Mouse (Mus musculus) adrenal gland, adult 2 months (tissue): ENCODE measurements at regions not wholly inside any gene's neighbourhood (a gene's known extent, or its start where the extent isn't known, plus 50 kb on each side); places are given as distances from the start of the nearest gene placed in this dataset.

Experiments used
- DNase-seq: peaks from one replicate; pipeline ENCODE4 v3.0.0; 2021

DNA sequence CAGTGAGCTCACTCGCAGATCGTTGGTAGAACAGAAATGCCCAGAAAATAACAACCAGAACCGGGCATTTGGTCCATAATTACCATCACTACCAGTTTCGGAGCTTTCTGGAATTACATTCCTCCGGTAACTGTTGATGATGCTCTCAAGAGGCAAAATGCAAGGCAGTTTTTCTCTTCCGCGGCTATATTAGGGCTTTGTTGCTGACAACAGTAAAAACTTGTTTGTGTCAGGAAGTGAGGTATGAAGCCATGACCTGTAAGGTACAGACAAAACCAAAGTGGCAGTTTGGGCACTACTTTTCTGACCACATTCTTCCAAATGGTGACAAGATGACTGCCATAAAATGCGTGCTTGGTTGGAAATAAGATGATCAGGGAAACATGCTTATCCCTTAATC lies 179.7 kb upstream of the Mkln1 start:
- DNase-seq: no peak

DNA sequence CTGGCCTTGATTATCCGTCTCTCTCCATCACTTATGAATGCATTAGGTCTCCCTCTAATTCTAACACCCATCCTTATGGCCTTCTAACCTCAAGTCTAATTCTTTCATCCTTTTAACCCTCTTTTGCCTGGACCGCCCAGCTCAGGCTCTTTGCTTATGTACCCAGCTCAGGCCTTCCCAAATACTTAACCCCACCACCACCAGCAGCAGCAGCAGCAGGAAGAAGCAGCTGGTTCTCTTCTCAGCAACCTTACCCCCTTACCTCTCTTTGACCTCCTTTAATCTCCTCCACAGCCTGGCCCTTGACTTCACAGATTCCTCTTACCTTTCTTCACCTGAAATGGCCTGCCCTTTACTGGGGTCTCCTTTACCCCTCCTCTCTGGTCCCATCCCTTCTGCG lies 178.8 kb upstream of the Mkln1 start:
- DNase-seq: no peak

DNA sequence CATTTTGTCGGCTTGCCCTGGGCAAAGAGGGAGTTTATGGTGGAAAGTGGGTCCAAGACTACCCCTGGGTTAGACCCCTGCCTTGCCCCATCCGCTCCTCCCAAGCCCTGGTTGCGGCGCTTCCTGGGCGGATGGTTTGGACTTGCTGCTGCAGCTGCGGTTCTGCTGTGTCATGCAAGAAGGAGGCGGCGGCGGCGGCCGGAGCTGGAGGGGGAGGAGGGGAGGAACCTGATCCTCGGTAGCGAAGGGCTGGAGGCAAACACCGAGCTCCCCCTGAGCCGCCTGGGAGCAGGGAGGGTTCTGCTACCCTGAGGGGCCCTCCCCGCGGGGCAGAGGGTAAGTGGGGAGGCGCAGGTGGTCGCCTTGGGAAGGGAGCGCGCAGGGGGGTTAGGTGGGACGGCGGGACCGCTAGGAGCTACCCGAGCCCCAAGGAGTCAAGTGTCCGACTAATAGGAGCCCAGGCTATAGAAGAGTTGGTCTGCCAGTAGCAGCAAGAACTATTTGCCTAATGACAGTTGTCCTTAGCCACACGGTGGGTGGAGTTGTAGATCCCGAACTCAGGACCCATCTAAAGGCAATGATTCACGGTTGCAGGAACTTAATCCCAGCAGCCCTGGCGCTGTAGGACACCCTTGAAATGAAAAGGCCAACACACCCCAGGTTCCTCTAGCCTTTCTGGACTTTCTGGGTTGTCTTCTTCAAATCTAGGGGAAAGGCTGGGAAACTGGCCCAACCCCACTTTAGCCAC lies 178.2 kb upstream of the Mkln1 start:
- DNase-seq: peak; percentile 91

DNA sequence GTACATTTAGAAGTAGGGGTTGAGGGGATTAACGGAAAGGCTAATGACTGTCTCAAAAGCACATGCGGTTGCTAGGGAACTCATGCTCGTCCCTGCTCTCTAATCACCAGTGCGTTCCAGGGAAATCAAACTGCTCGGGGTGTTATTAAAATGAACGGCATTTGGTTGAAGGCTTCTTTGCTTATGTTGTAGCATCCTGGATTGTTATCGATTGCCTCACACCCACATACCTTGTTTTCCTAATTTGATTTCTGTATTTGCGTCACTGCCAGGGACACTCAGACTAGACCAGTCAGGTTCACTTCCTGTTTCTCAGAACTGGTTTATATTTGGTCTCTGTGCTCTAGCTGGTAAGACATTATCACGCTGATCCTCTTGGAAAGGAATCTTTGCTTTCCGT lies 177.0 kb upstream of the Mkln1 start:
- DNase-seq: peak; percentile 57

DNA sequence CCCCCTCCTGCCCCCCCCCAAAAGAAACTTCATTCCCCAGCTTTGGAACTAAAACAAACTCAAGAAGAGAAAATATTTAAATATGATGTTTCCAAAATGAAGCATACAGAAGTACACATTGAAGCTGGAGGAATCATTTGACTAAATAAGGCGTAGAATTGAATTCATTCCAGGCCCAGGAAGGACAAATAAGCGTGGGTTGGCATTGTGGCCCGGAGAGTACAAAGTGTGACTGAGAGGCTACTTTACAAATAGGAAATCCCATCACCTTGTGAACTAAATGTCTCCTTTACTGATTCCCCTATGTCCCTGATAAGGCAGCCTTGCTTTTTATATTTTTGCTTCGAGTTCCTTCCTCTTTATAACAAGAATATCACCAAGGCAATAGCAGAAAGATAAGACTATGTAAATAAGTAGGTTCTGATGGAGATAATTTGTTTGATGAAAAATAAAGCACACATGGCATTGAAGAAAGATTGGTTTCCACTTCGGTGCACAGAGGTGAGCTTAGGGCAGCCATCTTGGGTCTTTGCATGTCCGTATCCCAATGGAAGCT lies 176.4 kb upstream of the Mkln1 start:
- peak; percentile 56 for DNase-seq

DNA sequence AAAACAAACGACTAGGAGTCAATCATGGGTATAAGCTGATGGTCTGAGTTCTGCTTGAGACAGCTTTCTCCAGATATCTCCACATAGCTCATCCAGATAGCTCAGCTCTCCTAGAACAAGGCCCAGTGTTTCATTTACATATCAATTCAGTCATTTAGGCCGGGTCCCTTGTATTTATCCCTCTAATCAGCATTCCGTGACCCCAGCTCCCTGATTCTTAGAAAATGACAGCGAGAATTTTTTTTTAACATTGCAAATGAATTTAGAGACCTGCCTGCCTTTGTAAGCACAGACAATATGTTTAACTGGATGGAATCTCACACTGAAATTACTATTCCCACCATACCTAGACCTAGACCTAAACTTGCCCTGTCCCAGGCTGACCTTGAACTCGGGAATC lies 171.1 kb upstream of the Mkln1 start:
- DNase-seq: no peak

DNA sequence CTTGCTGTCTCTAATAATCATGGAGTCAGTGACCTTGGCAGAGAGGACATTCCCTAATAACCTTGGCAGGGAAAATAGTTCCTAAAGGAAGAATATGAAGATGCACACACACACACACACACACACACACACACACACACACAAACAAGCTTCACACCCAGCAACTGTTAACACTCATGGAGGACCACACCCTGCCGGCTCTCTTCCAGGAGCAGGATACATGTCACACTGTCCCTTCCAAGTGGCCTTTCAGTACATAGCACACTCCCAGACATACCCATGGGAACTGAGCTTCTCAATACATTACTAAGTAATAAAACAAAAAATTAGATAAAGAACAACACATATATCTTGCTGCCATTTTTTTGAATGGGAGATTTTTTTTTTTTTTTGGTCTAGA lies 170.5 kb upstream of the Mkln1 start:
- no peak for DNase-seq

DNA sequence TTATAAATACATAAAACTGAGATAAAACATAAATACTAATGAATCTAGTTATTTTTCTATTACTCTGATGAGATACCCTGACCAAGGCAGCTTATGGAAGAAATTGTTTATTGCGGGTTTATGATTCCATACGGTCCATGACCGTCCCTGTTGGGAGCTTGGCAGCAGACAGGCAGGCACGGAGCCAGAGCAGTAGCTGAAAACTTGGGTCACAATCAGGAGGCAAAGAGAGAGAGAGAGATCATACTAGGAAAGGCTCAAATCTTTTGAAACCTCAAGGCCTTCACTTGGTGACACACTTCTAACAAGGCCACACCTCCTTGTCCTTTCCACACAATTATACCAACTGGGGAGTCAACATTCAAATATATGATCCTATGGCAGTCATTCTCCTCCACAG lies 166.7 kb upstream of the Mkln1 start:
- peak; percentile 72 for DNase-seq

DNA sequence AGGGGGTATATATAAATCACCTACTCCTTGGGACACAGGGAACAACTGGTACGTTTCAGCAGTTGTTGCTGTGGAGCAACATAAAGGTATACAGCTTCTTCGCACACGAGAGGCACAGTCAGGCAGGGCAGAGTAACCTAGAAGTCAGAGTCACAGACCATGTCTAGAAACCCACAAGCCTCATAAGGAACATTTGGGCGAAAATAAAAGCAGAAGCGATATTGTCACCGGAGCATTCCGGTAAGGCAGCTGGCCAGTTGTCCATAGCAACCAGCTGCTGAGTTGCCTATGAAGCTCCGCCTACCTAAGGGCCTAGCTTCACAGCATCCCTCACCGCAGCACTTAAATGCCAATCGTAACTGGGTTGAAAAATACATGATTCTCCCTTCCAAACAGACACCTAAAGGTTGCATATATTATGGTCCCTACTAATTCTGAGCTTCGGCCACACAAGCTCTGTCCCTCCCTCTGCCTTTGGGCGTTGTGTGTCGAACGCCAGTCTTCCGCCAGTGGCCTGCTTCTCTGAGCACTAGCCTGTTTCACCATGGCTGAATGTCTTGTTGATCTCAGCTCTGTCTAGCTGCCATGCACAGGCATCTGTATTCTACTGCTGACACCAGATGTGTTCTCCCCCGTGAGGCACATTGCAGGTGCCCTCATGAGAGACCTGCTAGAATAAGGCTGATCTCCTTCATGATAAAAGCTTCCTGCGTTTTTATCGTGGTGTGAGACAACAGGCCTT lies 165.1 kb upstream of the Mkln1 start:
- DNase-seq: peak; percentile 22

DNA sequence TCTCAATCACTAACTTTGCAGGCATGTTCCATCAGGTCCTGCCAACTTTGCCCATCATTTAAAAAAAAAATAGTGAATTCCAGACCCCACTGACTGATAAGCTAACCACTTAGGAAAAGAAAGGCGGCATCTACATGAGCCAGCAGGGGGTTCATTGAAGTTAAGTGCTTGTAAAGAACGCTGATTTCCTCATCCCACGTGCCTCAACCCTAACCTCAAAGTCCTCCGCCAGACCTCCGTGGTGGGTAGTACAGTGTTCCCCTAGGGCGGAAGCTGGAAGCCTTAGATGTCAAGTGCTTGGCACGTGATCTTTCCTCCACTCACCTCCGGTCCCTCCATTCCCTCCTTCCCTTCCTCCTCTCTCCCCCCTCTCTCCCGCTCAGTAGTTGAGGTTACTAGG lies 158.5 kb upstream of the Mkln1 start:
- no peak for DNase-seq

DNA sequence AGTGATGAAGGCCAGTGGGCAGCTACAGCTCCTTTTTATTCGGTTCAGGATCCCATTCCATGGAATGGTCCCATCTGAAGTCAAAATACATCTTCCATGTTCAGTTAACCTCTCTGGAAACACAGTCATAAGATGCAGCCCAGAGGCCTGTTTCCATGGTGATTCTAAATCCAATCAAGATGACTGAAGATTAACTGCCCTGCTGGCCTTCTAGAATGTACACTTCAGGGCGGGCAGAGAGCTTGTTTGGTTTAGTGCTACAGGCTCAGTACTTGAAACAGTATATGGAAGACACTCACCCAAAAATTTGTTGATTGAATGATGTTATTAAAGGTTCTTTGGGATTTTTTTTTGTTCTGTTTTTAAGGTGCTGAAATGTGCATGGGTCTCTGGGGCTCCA lies 148.0 kb upstream of the Mkln1 start:
- no peak for DNase-seq

DNA sequence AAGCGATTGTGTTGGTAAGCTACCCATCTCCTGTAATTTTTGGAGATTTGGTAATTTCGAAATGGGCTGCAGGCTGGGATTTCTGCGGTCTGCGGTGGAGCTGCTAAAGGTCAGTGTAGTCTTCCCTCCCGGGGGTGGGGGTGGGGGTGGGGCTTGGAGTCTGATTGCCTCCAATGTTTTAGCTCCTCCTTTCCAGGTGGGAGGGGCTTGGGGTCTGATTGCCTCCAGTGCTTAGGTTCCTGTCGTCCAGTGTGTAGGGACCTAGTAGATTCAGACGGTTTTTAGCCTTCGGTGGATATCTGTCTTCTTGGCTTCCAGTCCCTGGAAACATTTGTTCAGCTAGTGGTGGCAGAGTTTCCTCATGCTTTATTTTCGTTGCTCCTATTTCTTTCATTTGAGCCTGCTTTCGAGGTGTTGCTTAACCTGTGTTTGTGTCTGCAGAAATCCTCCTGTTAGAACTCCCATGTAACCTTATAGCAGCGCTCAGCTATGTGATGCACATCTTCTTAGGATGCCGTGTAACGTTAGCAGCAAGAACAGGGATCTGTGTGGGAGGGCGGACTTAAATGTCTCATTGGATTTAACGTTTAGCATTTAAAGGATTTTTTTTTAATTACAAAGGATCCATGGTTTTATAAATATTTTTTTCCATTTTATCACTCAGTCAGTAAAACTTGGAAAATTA lies 145.1 kb upstream of the Mkln1 start:
- DNase-seq: peak; percentile 75

DNA sequence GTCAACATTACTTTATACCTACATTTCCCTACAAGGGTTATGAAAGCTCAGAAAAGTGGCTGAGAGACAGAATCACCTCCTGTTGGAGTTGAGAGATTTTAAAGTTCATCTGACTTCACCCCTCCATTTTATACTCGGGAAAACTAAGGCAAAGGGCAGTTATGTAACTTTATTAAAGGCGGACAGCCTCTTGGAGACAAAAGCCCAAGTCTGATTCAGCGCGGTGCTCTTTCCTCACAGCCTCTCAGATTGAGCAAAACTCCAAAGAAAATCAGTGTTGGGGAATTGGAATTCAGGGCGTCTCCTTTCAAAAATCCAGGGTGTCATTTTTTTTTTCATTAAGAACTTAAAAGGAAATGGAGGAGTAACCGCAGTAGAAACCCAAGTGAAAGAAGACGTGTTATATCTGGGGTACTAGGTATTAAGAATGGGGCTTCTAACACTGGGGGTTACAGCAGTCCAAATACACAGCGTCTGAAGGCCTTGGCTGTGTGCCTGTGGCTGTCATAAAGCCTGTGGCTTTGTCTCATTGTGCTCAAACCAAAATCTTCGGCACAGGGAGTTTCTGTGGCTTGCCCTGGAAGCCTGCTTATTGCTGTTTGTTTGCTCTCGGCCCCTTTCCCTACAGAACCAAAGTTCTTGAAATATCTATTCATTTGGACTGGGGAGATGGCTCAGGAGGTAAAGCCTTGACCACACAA lies 137.7 kb upstream of the Mkln1 start:
- DNase-seq: peak; percentile 69

DNA sequence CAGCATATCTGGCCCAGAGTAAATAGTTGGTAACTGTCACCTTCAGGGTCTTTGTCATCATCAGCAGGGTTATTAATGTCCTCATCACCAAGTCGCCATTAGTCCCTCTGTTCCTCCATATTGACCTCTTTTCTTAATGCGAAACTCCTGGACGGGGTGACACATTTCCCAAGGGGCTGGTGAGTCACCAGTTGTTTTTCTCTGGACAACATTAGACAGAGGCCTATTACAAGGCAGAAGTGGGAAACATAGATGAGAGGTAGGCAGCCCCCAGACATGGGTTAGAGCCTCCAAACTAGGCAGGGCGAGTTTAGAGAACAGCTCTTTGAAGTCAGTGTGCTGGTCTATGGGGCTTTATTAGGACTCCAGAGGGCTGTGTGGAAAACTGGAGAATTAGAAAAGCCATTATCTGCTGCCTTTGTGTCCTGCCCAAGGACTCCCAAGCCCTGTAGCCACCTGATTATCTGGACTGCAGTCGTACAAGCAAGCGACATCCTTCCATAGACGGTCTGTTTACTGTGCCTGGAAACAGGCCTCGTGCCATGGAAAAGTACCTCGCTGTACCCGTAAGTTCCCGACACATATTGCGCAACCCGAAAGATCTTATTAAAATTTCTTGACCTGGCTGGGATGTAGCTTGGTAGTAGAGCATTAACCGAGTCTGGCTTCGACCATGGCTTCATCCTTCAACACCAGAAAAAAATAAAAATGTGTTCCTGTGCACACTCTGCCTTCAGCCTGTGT lies 136.6 kb upstream of the Mkln1 start:
- peak; percentile 69 for DNase-seq

DNA sequence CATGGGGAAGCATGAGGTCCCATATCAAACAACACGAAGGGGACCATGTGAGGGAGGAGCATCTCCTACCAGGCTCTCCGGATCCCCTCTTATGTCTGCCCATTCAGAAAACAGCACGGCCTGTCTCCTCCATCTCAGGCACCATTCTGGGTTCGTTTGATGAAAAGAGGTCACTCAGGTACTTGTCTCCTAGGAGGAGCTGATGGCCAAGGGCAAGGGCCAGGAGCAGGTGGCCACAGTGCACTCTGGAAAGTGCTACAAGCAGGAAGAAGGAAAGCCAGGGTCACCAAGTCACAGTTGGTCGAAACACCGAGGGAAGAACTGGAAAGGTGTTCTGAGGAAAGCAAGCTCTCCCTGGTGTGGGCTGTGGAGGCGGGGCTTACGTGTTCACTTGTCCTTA lies 135.9 kb upstream of the Mkln1 start:
- DNase-seq: no peak

DNA sequence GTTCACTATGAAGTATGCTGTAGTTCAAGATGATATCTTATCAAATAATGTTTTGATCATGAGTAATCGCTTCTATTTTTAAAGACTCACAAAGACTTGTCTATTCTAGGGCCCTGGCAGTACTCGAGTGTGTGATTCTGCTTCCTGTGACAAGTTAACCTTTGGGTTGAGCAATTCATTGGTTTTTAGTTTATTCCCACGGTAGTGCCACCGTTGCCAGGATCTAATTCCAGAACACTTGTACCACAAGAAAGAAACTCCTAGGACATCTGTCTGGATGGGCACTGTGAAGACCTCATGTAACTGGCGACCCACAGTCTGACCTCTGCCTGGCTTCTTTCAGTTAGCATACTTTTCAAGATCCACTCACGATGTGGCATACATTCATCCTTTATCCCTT lies 134.7 kb upstream of the Mkln1 start:
- no peak for DNase-seq

DNA sequence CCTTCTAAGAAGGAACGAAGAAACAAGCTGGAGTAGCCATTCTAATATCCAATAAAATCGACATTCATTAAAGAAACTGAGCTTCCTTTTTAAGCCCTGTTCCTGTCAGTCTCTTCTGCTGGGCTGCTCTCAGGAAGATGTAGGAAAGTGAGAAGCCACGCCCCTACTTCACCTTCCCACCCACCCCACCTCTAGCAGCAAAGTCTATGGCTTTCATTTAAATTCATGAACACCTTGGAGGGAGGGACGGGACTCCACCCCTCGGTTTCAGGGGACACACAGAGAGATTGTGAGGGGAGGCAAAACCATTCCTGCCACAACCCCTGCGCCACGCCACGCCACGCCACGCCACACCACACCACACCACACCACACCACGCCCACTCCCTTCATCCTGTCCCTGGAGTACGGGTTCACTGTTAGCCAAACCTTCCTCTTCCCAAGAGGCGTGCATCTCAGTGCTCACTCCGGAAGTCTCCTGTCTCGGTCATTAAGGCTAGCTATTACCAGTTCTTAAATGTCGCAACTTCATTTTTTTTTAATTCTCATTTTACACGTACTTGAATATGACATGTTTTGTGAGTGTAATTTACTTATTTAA lies 132.0 kb upstream of the Mkln1 start:
- no peak for DNase-seq

DNA sequence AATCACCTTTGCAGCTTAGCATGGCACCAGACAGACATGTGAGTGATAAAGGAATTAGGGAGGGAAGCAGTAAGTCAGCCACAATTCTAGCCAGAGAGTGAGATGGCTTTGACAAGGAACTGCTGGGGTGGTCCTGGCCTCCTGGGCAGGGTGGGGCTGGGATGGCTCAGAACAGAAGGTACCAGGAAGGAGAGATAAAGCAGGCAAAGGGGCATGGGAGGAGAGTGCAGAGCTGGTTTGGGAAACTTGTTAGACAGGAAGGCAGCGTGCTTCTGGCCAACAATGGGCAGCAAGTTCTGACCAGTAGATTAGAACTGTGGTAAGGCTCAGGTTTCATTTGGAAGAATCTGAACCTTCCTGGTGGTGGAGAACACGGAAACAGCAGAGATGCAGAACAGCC lies 130.5 kb upstream of the Mkln1 start:
- no peak for DNase-seq

DNA sequence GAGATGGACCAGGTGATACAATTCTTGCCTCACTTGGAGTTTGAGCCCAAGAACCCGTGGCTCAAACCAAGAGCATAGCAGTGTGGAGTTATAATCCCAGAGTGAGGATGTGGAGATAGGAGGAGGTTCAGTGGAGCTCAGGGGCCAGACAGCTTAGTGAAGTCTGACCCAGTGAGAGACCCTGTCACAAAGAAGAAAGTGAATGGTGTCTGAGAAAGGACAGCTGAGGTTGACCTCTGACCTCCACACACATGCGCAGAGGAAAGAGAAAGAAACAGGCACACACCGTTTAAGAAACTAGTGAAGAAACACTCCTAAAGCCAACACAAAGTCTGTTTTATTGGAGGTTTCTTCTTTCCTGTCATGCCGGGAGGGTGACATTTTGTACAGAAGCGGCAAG lies 124.7 kb upstream of the Mkln1 start:
- no peak for DNase-seq

DNA sequence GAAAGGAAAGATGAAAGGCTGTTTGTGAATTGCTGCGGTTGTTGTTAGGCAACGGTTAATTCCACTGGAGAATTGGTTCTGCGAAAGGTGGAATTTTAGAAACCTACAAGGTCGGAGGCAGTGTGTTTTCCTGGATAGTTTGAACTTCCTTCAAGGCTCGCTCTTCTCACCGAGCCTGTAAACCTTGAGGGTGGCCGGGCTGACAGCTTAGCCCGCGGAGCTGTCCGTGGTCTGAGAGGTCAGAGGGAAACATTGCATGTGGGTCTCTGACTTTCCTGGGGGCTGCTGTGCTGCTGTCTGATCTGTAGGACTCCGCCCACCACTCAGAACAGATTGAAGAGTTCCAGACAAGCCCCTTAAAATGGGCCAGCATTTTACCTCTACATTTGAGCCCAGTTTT lies 124.3 kb upstream of the Mkln1 start:
- DNase-seq: no peak

DNA sequence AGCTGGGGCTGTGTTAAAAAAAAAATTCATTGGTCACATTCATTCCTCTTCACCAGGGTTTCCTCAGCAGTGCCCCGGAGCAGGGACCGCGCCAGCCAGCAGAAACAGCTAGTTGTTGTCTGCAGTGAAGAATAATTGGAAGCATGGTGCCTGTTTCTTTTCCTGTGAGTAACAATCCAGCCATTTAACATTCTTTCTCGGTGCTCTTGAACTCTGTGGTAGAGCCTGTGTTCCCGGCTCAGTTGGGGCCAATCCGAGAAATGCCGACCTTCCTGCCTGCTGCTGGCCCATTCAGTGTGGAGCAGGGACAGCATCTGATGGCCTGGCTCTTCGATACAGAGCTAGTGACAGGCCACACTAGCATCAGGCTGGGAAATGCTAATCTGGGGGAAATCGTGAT lies 120.7 kb upstream of the Mkln1 start:
- DNase-seq: no peak
